Mouse (Mus musculus) adrenal gland, adult 8-10 months (tissue): ENCODE measurements around the gene Cacnb1. TPM values are rescaled to one million over a fixed set of nuclear protein-coding genes. Genes with fewer than 3 reads are reported as not detected.

Experiments
- DNase-seq: peaks from one replicate; pipeline ENCODE4 v3.0.0; 2022
- total RNA-seq, 4 experiments: library from RNA; stranded (reverse); gene quantifications; 2 replicates each; pipeline ENCODE4 v1.2.4; 2022

Cacnb1 gene
- total RNA-seq, 4 experiments from 2014 or later = 7.8 to 18.8 (median 13.6) TPM

DNA sequence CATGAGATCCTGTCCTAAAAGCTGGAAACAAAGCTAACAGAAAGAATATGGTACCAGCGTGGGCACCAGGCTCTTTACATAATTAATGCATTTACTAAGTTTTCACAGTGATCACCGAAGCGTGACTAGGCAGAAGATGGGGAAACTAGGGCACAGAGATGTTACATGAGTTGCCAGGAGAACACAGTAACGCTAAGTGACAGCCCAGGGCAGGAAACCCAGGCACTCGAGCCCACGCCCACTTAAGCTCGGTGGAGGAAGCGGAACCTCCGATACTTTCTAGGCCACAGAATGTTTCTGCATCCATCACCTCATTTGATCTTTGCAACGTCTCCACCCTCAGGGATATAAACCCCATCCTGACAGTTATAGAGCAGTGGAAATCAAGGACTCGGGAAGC is 14.7 kb downstream of the Cacnb1 start:
- DNase-seq = no peak

DNA sequence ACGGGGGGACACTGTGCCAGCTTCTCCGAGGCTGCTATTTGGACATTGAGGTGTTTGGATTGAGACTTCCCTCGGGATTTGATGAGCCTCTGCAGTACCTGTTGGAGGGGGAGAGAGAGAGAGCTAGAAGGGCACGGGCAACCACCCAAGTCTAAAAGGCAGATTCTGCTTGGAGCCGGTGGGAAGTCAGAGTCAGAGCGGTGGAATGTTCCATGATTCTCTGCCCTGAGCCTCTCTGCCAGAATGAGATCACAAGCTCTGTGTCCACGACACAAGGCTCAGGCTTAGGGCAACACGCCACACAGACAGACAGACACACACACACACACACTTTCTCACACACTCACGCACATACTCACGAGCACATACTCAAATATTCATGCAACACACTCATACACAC is 17.1 kb downstream of the Cacnb1 start:
- DNase-seq = peak; percentile 47

DNA sequence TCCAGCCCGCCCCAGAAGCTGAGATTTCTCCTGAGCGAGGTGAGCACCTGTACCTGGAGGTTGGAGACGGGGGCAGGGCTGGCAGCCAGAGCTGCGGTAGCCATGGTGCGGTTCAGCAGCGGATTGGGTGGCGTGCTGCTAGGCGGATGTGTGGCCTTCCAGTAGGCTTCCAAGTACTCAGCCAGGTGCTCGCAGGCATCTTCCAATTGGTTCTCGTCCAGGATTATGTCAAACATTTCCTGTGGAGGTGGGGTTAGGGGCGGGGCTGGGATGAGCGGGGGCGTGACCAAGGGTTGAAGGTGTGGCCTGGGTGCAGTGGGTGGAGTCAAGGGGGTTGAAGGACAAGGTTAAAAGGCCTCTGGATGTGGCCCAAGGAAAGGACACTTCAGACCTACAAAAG is 17.8 kb downstream of the Cacnb1 start:
- DNase-seq = no peak

DNA sequence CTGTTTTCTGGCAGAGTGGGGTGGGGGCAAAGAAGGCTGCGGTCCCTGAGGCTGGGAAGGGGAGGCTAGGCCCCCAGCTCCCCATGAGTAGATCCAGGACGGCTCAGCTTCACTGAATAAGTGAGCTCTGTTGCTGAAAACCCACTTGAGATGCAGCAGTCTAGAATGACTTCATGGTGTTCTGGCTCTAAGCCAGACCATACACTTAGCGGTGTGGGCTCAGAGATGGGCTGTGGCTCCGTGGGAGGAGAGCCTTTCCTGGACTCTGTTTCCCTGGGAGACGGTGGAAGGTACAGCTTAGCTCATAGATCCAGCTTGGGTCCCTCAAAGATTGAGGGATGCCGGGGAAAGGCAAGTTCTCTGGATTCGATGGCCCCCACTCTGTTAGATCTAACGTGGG is 18.7 kb downstream of the Cacnb1 start:
- no peak for DNase-seq

DNA sequence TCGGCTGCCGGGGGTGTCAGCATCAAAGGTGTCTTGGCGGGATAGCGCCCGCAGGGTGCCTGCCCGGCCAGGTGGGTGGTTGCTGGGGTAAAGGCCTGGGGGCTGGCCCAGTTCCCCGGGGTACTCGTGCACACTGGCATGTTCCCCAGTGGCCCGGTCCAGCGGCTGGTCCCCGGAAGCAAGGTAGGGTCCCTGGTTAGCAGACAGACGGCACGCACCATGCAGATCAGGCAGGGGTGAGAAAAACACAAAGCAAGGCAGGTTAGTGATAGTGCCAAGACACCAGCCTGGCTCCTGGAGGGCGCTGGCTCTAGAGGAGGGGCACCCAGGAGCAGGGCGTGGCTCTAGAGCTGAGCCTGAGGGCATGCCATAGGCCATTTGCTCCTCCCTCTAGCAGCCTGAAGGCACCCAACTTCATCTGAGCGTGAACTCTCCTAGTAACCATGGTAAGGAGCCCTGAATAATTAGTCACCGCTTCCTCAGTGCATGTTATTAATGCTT is 19.6 kb downstream of the Cacnb1 start:
- DNase-seq = no peak

DNA sequence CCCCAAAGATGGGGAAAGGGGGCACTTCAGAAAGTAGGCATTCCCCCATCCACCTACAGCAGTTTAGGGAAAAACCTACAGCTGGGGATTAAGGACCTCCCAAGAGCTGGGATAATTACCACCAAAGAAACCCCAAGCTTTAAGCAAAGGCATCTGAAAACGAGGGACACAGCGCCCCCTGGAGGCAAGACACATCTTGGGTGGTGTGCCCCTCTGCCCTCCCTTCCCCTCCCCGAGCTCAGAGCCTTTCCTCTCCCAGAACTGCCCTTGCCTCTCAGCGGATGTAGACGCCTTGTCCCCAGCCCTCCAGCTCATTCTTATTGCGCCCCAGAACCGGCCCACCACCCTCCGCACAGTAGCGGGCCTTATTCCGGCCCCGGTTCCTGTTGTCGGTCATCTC is 20.2 kb downstream of the Cacnb1 start:
- DNase-seq = peak; percentile 52

DNA sequence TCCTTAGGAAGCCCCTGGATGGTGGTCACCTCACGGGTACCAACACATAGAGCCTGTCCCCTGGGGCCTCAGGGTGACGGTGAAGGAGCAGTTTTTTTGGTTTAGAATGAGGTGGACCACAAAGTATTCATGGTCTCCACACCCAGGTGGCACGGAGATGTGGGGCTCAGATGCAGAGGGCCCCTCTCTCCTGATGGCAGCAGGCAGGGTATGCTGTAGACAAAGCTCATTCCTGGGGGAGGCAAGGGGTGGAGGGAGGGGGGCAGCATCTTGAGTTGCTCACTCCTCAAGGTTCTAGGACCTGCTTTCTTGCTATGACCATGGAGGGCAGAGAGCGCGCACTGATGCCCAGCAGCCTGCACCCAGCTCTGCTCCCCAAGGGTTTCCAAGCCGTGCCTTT is 20.8 kb downstream of the Cacnb1 start:
- no peak for DNase-seq

DNA sequence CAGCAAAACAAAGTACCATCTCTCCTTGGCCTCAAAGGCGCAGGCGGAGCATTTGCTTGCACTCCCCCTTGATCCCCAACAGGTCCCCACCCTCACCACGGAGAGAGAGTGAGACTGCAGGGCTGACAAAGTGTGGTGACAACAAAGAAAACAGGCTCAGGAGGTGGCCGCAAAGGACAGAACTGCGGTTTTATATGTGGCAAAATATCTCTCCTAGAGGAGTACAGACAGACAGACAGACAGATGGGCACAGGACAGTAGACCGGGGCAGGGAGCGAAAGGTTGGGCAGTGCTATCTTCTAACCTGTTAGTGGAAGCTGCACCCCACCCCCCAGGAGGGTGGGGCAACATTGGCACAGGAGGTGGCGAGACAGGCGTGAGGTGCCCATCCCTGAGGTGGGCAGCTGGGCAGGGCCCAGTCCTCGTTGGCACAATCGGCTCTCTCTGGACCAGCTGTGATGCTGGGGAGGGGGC is 21.4 kb downstream of the Cacnb1 start:
- no peak for DNase-seq

DNA sequence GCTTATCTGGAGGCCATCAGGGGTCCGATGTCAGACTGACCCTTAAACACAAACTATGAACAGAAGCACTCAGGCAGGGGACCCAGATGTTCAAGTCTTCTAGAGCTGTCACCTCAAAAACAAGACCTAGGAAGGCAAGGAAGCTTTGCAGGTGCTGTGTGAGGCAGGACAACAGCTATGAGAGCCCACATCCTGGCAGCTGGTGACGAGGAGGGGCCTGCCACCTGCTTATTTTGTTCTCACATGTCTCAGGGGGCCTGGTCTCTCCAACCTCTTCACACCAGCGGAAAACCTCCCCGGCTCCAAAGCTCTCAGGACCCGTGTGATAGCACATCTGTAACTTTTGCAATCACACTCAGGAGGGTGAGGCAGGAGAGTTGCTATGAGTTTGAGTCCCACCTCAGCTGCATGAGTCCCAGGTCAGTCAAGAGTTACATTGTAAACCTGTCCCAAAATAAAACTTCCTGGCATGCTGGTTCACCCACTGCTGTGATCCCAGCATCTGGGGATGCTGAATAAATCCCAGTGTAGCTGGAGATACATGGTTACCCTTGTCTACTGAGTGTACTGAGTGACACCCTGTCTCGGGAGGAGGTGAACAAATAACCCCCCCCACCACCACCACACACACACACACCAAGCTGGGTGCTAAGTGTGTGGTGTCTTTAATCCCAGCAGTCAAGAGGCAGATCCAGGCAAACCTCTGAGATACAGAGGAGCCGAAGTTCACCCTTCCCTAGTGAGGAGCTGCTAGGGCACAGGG is 22.3 kb downstream of the Cacnb1 start:
- no peak for DNase-seq

DNA sequence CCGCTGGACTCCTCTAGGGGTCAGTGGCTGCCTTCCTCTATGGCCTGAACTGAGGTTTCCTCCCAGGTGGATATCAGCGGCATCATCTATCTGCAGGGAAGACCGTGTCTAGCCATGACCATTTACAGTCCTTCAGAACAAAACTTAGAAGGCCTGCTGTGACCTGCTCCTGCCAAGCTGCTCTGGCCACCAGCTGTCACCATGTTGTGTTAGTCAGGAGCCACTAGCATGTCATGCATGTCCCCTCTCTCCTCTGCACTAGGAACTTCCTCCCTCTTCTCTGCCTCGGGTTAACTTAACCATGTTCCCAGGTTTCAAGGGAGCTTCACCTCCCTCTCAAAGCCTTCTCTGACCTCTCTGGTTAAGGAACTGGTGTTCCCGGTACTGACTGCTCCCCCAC is 23.1 kb downstream of the Cacnb1 start:
- no peak for DNase-seq

DNA sequence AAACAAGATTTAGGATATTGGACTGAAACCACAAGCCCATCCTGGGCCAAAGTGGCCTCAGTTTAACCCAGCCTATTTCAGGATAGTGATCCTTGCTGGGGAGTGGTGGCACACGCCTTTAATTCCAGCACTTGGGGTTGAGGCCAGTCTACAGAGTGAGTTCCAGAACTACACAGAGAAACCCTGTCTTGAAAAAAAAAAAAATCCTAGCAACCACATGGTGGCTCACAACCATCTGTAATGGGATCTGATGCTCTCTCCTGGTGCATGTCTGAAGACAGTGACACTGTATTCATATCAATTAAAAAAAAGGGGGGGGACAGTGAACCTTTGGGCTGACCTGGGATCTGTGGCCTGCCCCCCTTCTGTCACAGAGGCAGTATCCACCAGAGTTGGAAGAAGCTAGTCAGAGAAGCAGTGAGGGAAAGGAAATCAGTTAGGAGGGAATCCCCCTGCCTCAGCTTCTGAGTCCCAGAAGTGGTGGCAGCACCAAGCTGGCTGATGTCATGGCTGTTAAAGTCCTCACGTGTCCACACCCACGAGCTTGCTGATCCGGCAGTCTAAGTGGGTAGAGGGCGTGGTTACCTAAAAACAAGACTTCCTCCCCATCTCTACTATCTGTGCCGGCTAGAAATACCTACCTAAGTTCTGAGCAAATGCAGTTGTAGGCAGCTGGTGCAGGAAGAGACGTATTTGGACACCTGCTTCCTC is 23.8 kb downstream of the Cacnb1 start:
- DNase-seq = no peak

DNA sequence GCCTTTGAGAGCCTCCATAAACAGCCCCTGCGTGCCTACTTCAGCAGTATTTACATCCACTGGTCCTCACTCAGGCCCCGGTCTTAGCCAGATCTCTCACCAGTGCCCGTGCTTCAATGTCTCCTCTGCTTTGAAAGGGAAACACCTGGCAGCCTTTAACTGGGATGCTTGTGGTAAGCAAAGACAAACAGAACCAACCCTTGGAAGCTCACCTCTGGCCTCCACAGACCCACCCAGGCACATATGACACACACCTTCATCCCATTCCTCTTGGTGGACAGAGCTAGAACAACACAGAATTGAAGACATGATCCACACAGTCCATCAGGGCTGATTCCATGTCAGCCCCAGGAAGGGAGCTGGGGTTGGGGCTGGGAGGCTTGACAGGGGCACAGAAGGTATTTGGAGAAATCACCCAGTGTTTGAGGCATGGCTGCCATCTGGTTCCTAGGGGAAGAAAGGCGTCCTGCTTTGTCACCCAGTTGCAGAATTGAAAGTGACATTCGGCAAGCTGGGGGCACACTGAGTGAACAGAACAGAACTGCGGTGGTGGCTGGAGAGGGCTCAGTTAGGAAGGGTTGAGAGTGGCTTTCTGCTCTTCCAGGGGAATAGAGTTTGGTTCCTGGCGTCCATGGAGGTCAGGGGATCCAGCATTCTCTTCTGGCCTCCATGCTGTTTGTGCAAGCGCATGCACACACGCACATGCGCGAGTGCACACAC is 24.6 kb downstream of the Cacnb1 start:
- no peak for DNase-seq

DNA sequence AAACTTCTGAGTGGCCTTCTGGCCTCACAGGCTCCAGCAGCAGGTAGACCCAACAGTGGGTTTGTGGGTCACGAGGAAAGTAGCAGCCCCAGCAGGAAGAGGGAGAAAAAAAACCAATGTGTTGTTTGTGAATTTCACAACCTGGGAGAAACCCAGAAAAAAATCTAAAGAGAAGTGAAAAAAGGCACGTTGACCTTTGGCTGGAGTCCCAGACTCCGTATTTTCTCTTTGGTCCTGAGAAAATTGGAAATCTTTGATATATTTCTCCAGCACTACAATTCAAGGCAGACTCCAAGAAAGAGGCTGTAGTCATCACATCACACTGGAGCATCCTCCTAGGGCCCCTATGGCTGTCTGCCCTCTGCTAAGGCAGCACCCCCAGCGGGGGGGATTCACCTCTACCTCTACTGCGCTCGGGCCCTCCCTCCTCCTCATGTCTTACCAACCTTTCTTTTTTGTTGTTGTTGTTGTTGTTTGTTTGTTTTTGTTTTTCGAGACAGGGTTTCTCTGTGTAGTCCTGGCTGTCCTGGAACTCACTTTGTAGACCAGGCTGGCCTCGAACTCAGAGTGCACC is 25.4 kb downstream of the Cacnb1 start:
- no peak for DNase-seq

DNA sequence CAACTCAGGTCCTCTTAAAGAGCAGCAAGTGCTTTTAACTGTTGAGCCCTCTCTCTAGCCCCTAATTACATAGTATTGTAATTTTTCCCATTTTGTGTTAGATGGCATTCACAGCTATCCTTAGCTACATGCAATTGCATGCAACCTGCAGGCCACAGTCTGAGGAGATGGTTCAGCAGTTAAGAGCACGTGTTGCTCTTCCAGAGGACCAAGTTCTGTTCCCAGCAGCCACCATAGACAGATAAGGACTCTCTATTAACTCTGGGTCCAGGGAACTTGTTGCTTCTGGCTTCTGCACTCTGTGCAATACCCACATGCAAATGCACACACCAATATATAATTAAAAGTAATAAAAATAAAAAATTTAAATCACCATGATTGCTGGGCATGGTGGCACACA is 26.1 kb downstream of the Cacnb1 start:
- DNase-seq = no peak

DNA sequence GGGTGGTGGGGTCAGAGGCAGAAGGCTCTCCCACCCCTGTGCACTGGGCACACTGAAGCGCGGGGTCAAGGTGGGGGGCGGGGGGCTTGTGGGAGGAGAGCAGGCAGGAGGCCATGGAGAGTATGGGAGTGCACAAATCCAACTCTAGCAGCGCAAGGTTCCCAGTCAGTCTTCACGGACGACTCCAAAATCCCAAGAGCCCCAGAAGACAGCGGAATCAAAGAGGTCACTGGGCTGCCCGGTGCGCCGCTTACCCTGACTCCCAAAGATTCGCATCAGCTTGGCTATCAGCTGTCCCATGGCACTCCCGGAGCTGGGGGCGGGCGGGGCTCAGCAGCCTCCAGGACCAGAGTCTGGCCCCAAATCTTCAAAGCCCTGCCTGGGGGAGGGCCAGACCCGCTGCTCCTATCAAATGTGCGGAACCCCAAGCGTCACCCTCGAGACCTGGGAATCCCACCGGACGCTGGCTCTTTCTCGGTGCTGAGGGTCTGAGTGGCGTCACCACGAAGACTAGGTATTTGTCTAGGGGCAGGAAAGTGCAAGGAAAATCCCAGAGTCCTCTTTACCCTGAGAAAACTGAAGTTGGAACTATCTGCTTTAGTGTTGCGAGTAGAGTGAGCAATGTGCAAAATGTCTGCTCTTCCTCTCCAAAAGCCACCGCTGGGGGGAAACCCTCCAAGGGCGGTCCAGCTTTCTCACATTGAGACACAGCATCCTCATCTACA is 27.1 kb downstream of the Cacnb1 start, which contains the start of gene Arl5c:
TSS of gene Arl5c (minus strand) at position 618 of the 725 bp plus-strand sequence.
- DNase-seq = no peak

DNA sequence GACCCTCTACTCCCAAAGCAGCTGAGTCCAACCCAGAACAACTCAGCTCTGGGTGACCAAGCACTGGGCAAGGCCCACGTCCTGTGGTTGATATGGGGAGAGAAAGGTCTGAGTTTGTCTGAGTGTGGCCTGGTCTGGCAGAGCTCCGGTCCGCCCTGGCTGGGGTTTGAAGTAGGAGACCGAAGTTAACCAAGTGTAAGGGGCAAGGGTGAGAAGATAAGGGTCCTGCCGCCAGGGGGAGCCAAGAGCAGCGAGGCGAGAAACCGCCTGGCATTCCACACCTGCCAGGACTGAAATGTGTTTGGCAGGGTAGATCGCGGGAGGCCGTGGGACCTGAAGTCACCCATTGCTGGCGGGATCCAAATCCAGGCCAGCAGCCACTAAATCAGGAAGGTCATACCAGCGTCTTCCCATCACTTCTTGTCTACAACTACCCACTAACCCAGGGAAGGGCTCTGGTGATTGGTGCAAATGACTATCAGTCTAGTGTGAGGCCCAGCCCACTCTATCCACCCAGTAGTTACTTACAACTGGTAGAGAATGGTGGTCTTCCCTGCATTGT is 28.2 kb downstream of the Cacnb1 start:
- peak; percentile 66 for DNase-seq

DNA sequence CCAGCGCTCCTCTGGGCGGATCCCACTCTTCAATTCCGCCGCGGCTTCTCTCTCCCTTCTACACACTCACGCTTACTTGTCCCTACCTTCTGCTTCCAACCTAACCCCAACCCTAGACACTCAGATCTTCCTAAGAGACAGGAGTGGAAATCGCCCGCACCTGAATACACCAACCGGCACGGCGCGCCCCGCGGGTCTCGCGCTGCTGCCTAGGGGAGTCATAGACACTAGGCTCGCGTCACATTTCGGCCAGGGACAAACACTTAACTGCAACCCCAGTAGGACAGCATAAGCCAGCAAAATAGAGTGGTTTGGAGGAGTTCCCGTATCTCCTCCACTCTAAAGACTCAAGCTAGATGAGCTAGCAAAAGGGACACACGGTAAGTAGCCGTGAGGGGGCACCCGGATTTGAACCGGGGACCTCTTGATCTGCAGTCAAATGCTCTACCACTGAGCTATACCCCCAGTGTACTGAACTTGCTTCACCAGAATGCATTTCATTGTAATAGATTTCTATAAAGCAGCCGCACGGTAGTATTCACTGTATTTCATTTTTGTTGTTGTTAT is 34.2 kb downstream of the Cacnb1 start:
- peak; percentile 88 for DNase-seq

DNA sequence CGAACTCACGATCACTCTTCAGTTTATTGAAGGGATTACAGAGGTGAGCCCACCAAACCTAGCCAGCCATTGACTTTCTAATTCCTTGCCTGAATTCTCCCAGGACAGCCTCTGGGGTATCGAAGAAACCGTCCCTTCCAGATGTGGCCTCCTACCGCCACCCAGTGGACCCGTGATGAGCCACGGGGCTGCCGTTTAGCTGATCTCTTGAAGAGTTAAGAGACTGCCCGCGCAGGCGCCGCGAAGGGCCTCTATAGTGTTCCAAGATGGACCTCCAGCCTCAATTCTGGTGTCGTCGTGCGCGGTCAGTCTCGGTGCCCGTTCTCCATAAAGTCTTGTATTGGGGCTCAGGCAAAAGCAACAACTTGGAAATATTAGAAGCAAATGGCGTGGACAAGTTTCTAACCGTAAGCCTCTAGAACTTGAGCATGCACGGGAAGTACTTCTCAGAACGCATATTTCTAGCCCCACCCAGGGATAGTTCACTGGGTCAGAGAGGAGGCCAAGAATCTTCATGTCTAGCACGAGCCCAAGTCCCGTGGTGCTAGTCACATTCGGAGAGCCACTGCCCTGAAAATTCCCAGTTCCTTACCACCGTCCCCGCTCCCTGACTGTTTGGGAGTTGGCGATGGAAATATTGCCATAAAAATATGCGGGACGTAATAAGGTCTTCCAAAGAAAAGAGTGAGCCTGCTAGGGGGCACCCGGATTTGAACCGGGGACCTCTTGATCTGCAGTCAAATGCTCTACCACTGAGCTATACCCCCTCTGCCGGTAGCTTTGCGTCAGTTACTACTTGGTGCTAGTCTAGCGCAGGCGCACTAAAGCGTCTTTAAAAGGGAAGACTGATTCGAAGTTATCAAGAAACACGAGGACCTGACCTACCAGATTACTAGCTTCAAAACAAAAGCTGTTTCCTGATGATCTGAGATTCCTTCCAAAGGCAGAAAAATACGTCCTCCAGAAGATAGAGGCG is 35.0 kb downstream of the Cacnb1 start:
- DNase-seq = peak; percentile 93

DNA sequence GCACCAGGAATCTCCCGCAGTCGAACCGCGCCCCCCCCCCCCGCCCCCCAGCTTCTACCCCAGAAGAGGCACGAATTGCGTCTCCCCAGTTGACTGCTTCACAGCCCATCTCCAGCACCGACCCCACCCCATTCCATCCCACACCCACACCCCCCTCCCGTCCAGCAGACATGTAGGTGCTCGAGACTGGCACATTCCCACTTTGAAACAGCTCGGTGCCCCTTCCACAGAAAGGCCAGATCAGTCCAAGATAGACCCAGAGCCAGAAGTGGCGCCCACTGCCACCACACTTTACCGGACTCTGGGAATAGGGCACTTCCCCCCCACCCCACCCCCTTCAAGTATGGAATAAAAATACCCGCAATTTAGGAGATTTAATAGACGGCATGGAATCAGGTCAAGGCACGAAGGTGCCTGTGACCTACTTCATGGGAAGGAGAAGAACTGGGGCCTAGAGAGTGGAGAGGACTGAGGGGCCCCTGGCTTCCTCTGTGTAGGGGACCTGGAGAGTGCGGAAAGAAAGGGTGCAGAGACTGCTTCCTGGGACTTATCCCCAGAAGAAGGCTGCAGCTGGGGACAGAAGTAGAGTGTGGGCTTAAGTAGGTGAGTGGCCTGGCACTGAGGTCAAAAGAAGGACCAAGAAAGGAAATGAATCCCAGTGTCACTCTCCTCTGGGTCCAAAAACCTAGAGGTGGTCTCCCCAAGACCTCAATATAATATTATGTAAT is 35.9 kb downstream of the Cacnb1 start:
- no peak for DNase-seq
